Mouse (Mus musculus) stomach, postnatal 0 days (tissue): ENCODE data around the gene Fam131c. TPM values are rescaled to one million over a fixed set of nuclear protein-coding genes. Genes with fewer than 3 reads are reported as not detected.

Experiments
- ATAC-seq: fragments of 200-750 bp; cut with Nextera tagmentation; 2 replicates; pipeline ENCODE4 v1.8.0; 2017; ENCODE audit not compliant: low FRiP score, low TSS enrichment
- DNase-seq: peaks from one replicate; pipeline ENCODE4 v3.0.0-alpha.2; 2016; ENCODE audit warnings: low spot score
- H3K27ac ChIP-seq: fragments of 300-500 bp; sonication (generic); replicated peaks from 2 replicates; pipeline ENCODE4 v1.5.1; 2014; ENCODE audit warnings: mild to moderate bottlenecking, control low read depth
- H3K27me3 ChIP-seq: fragments of 300-500 bp; sonication (generic); 2 replicates; pipeline ENCODE4 v1.6.1; 2014; ENCODE audit warnings: low read length; ENCODE audit not compliant: control insufficient read depth, insufficient read depth
- H3K36me3 ChIP-seq: fragments of 300-500 bp; sonication (generic); 2 replicates; pipeline ENCODE4 v1.6.1; 2014; ENCODE audit warnings: low read length, mixed read lengths; ENCODE audit not compliant: control insufficient read depth, insufficient read depth
- H3K4me1 ChIP-seq: fragments of 300-500 bp; sonication (generic); replicated peaks from 2 replicates; pipeline ENCODE4 v1.6.1; 2014; ENCODE audit warnings: antibody characterized with exemption; ENCODE audit not compliant: control insufficient read depth, insufficient read depth
- H3K4me2 ChIP-seq: fragments of 300-500 bp; sonication (generic); replicated peaks from 2 replicates; pipeline ENCODE4 v1.6.1; 2014; ENCODE audit warnings: low read depth, mild to moderate bottlenecking, control low read depth, moderate library complexity
- H3K4me3 ChIP-seq: fragments of 300-500 bp; sonication (generic); 2 replicates; pipeline ENCODE4 v1.5.1; 2014; ENCODE audit warnings: low read depth, low read length, control low read depth
- H3K9ac ChIP-seq: fragments of 300-500 bp; sonication (generic); 2 replicates; pipeline ENCODE4 v1.6.1; 2014; ENCODE audit warnings: mild to moderate bottlenecking, low read length, control low read depth, mixed read lengths
- H3K9me3 ChIP-seq: fragments of 300-500 bp; sonication (generic); 2 replicates; pipeline ENCODE4 v1.6.1; 2016; ENCODE audit warnings: low read length; ENCODE audit not compliant: control insufficient read depth
- CTCF ChIP-seq: IDR thresholded peaks from 2 replicates; pipeline ENCODE4 v1.5.1; 2016; ENCODE audit warnings: antibody characterized with exemption, low read depth, mild to moderate bottlenecking, moderate library complexity
- EP300 ChIP-seq: optimal IDR thresholded peaks from 2 replicates; pipeline ENCODE3; 2016; ENCODE audit warnings: antibody characterized with exemption
- WGBS: fragments of 180-500 bp; shearing (Covaris S2); extraction: QIAGEN DNeasy Blood & Tissue Kit; methylation state at CpG from one replicate; pipeline ENCODE4 v1.1.7; 2014; 5-methylcytosine and 5-hydroxymethylcytosine counted together
- polyA plus RNA-seq: library from polyadenylated mRNA; unstranded; fragments of >200 nt; fragmentation: Nextera tagmentation; extraction: Ambion mirVana; gene quantifications from 2 replicates; pipeline ENCODE4 v1.2.1, GENCODE M21; 2015

Fam131c gene
- polyA plus RNA-seq, 1 experiment from 2014 or later = 3.4 TPM

- H3K27ac ChIP-seq = 0 out of 2 replicates have a peak overlapping the region, but pooled peaks have one; percentile 35
- H3K9me3 ChIP-seq = no peaks in the 10 kb centered on the region
- no peak overlapping the region for H3K9ac ChIP-seq
- WGBS = 60% methylated on average over 12 of the region's 12 CpGs
- no peak overlapping the region for H3K4me3 ChIP-seq
- ATAC-seq (no peak), DNase-seq (no peak)
- TF ChIP-seq EP300 (no peak), CTCF (no peak)
- H3K36me3 ChIP-seq = no peaks in the 10 kb centered on the region; the same call in 1 of the 2 replicates
- H3K4me1 ChIP-seq = no peaks in the 10 kb centered on the region
- H3K27me3 ChIP-seq = no peaks in the 10 kb centered on the region
- H3K4me2 ChIP-seq = no peak overlapping the region
Measured at GRCm38 (mm10) chr4:141329968-141330367, 38.1 kb upstream of the Fam131c start.

GRCm38 (mm10) chr4:141331446-141331845 is 36.6 kb upstream of the Fam131c start:
- 89% methylated on average over 2 of the region's 2 CpGs for WGBS
- H3K9ac ChIP-seq = no peak overlapping the region
- no peaks in the 10 kb centered on the region for H3K36me3 ChIP-seq
- DNase-seq = no peak
- no peak overlapping the region for H3K27ac ChIP-seq
- H3K4me2 ChIP-seq = no peak overlapping the region
- H3K4me1 ChIP-seq = no peaks in the 10 kb centered on the region
- no peak overlapping the region for H3K4me3 ChIP-seq
- TF ChIP-seq EP300 (no peak), CTCF (no peak)
- H3K9me3 ChIP-seq = no peaks in the 10 kb centered on the region
- H3K27me3 ChIP-seq = no peaks in the 10 kb centered on the region
- peak; percentile 55 for ATAC-seq

GRCm38 (mm10) chr4:141332258-141332657 is 35.8 kb upstream of the Fam131c start:
- WGBS = 49% methylated on average over 7 of the region's 7 CpGs
- H3K27me3 ChIP-seq = no peaks in the 10 kb centered on the region
- no peak overlapping the region for H3K9ac ChIP-seq
- TF ChIP-seq CTCF (no peak), EP300 (no peak)
- H3K9me3 ChIP-seq = no peaks in the 10 kb centered on the region
- H3K36me3 ChIP-seq = no peaks in the 10 kb centered on the region
- H3K4me1 ChIP-seq = no peaks in the 10 kb centered on the region
- H3K4me2 ChIP-seq = no peak overlapping the region
- DNase-seq (no peak), ATAC-seq (peak; percentile 46)
- no peak overlapping the region for H3K4me3 ChIP-seq
- H3K27ac ChIP-seq = peak overlapping the region; percentile 45; the same call in 1 of the 2 replicates

GRCm38 (mm10) chr4:141334695-141335094 is 33.3 kb upstream of the Fam131c start:
- WGBS = 63% methylated on average over 5 of the region's 5 CpGs
- Histone ChIP-seq H3K4me1 (0 out of 2 replicates have a peak, but pooled peaks cover 6% of the 10 kb centered on the region), H3K27me3 (no peaks in the 10 kb centered on the region), H3K4me3 (no peak overlapping the region), H3K4me2 (no peak overlapping the region), H3K9me3 (no peaks in the 10 kb centered on the region), H3K27ac (0 out of 2 replicates have a peak overlapping the region, but pooled peaks have one; percentile 2), H3K36me3 (no peaks in the 10 kb centered on the region), H3K9ac (peak overlapping the region; percentile 43; the same call in 1 of the 2 replicates)
- DNase-seq (no peak), ATAC-seq (no peak)
- TF ChIP-seq EP300 = no peak
- TF ChIP-seq CTCF = no peak

- Histone ChIP-seq H3K9me3 (no peaks in the 10 kb centered on the region), H3K27ac (no peak overlapping the region), H3K4me1 (0 out of 2 replicates have a peak, but pooled peaks cover 6% of the 10 kb centered on the region), H3K4me2 (no peak overlapping the region), H3K9ac (no peak overlapping the region), H3K4me3 (no peak overlapping the region), H3K36me3 (no peaks in the 10 kb centered on the region), H3K27me3 (no peaks in the 10 kb centered on the region)
- DNase-seq = no peak
- 35% methylated on average over 3 of the region's 3 CpGs for WGBS
- no peak for ATAC-seq
- TF ChIP-seq CTCF (peak; percentile 26; the same call in 1 of the 2 replicates), EP300 (no peak)
Measured at GRCm38 (mm10) chr4:141335263-141335796, 32.7 kb upstream of the Fam131c start.

GRCm38 (mm10) chr4:141336196-141336595 is 31.8 kb upstream of the Fam131c start:
- Histone ChIP-seq H3K27me3 (no peaks in the 10 kb centered on the region), H3K9ac (no peak overlapping the region), H3K4me1 (0 out of 2 replicates have a peak, but pooled peaks cover 6% of the 10 kb centered on the region), H3K4me2 (no peak overlapping the region), H3K36me3 (no peaks in the 10 kb centered on the region), H3K27ac (no peak overlapping the region), H3K9me3 (no peaks in the 10 kb centered on the region), H3K4me3 (no peak overlapping the region)
- WGBS = 62% methylated on average over 6 of the region's 6 CpGs
- DNase-seq = no peak
- no peak for TF ChIP-seq CTCF
- ATAC-seq = no peak
